Mouse (Mus musculus) ES-Bruce4 (cell line): Measurements from ENCODE around the gene Pum2.

Experiments
- CTCF ChIP-seq: IDR thresholded peaks from one replicate; pipeline ENCODE4 v1.8.1; 2011; ENCODE audit warnings: low read depth, low read length
- EP300 ChIP-seq: IDR thresholded peaks from 2 replicates; pipeline ENCODE4 v1.6.1; 2011; ENCODE audit warnings: low read depth, low read length; ENCODE audit not compliant: insufficient read depth
- POLR2A ChIP-seq: IDR thresholded peaks from one replicate; pipeline ENCODE4 v1.8.1; 2011; ENCODE audit warnings: low read length; ENCODE audit not compliant: insufficient read depth

DNA sequence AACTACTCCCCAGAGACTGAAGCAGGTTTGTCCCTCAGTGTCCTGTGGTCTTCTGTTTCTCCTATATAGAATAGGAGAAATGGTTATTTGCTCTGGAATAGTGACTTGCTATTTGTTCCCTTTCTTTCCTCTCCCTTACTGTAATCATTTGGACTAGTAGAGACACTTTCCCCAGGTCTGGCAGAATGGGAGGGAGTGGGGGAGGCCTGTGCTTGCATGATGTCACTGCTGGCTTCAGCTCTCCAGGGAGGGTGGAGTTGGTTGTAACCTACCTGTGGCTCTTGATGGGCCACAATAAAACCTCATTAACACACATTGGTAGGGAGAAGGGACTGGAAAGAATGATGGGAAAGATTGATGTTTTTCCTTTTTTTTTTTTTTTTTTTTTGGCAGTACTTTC is 100.2 kb downstream of the Pum2 start:
- no peak for TF ChIP-seq CTCF
- TF ChIP-seq POLR2A: no peak
- no peak for TF ChIP-seq EP300
